Mouse (Mus musculus): ENCODE results near the gene Galntl6. TPM values are rescaled to one million over a fixed set of nuclear protein-coding genes. Genes with fewer than 3 reads are reported as not detected.

Galntl6 gene
- polyA plus RNA-seq, 1 experiment from 2014 or later, result 0.35 TPM

DNA sequence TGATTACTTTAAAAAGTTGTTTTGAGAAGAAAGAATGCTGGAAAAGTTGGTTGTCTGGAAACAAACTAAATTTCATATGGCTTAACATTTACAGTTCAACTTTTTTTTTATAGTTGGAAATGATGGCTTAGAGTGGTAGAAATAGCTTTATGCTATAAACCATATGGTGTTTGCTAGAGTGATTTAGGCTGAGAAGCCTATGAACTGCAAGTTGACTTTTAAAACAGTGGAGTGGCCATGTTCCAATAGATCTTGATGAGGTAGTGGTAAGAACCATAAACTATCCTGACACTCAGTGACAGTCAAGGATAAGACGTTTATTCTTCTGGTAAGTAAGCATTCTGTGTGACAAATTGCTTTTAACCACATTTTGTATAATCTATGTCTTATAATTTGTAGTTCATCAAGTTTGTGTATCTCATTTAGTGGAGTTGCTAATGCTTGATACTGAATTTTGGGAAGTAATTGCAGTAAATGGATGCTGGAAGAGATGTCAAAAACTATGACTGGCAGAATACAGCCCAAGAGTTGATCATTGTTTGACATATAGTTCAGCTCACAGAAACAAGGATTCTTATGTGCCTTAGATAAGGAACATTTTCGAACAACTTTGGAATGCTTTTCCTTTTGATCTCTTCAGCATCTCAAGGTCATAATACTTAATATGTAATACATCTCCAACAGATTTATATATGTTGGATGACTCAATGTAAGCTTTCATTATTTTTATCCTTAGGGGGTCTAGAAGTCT is 888.8 kb downstream of the Galntl6 start:
- WGBS, result 57% methylated on average over 2 of the region's 2 CpGs
- no peaks in the 10 kb centered on the region for H3K4me1 ChIP-seq
- H3K27me3 ChIP-seq, result no peaks in the 10 kb centered on the region
- no peak overlapping the region for H3K4me2 ChIP-seq
- H3K27ac ChIP-seq, result no peak overlapping the region
- H3K4me3 ChIP-seq, result no peak overlapping the region
- no peak for ATAC-seq (ENCODE audit: insufficient number of reproducible peaks, low FRiP score, low TSS enrichment, low read depth)
- no peak overlapping the region for H3K9ac ChIP-seq
- no peaks in the 10 kb centered on the region for H3K36me3 ChIP-seq
- no peaks in the 10 kb centered on the region for H3K9me3 ChIP-seq

DNA sequence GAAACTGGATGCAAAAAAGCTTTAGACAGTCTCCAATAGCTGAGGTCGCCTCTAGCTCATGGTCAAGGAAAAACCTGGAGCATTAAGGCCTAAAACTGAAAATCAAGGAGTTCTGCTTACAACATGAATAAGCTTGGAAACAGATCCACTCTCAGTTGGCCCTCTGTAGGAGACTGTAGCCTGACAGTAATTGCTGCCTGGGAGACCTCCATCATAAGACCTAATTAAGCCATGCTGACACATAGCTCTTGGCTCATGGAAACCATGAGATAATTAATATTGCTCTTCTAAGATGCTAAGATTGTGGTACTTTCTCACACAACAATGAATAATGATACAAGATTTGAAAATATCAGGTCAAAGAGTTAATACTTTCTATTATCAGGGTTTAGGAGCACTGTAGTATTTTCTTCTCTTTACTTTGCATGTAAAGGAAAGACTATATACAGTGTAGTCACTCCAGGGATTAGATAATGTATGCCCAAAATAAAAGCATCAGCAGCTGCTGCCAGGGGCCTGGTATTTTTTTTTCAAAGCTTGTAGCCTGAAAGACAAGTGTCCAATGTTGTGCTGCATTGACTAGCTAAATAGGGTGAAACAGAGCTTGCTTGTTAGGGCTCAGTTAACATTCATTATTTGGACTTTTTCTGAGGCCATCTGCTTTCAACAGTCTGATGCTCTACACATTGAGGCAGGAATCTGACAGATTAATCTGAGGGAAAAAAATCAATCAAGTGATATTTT is 922.8 kb downstream of the Galntl6 start:
- no peaks in the 10 kb centered on the region for H3K4me1 ChIP-seq
- WGBS, result 79% methylated on average over 1 of the region's 1 CpGs

DNA sequence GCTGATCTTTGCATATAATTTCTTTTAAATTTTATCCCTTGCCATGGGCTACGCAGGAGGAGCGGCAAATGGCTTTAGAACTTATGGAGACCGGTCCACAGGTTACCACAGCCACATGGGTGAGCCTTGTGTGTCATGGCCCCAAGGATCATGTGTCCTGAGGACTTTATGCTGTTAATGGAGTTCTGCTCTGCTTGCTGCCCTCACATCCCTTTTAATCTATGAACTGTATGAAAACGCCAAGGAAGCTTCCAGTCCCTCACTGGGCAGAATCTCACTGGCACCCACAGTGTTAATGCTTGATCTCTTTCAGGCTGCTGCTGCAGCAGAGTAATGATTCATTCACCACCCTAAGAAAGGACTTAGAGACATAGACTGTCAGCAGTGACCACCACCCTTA is 935.1 kb downstream of the Galntl6 start:
- H3K4me2 ChIP-seq, result no peak overlapping the region
- no peaks in the 10 kb centered on the region for H3K4me1 ChIP-seq
- no peaks in the 10 kb centered on the region for H3K9me3 ChIP-seq
- H3K27me3 ChIP-seq, result no peaks in the 10 kb centered on the region
- H3K36me3 ChIP-seq, result no peaks in the 10 kb centered on the region
- no peak overlapping the region for H3K27ac ChIP-seq
- no peak for ATAC-seq (ENCODE audit: insufficient number of reproducible peaks, low FRiP score, low TSS enrichment, low read depth)
- no peak overlapping the region for H3K9ac ChIP-seq
- 89% methylated on average over 4 of the region's 4 CpGs for WGBS
- H3K4me3 ChIP-seq, result no peak overlapping the region

More for the DNA sequence above, 922.8 kb downstream of the Galntl6 start:
- H3K4me2 ChIP-seq, result no peak overlapping the region
- no peaks in the 10 kb centered on the region for H3K9me3 ChIP-seq
- no peak overlapping the region for H3K27ac ChIP-seq
- no peaks in the 10 kb centered on the region for H3K36me3 ChIP-seq
- ATAC-seq (ENCODE audit: insufficient number of reproducible peaks, low FRiP score, low TSS enrichment, low read depth), result no peak
- H3K4me3 ChIP-seq, result no peak overlapping the region
- H3K27me3 ChIP-seq, result no peaks in the 10 kb centered on the region
- no peak overlapping the region for H3K9ac ChIP-seq

DNA sequence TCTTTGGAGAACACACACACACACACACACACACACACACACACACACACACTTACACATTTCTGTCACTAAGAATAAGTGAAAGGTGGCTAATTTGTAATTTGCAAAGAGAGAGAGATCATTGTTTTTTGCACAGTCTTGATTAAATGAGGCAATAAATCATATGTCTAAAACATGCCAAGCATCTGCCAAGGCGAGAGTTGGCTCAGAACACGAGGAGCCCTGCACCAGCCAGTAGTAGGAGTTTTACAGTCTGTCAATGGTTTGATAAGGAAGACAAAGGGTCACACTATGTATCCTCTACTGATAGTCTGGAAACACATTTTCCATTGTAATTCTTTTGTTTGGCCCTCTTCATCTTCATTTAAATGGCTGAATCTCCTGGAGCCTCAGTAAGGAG is 938.3 kb downstream of the Galntl6 start:
- H3K4me3 ChIP-seq, result no peak overlapping the region
- no peaks in the 10 kb centered on the region for H3K4me1 ChIP-seq
- H3K36me3 ChIP-seq, result no peaks in the 10 kb centered on the region
- no peak overlapping the region for H3K27ac ChIP-seq
- no peaks in the 10 kb centered on the region for H3K27me3 ChIP-seq
- no peak for ATAC-seq (ENCODE audit: insufficient number of reproducible peaks, low FRiP score, low TSS enrichment, low read depth)
- H3K9me3 ChIP-seq, result no peaks in the 10 kb centered on the region
- no peak overlapping the region for H3K4me2 ChIP-seq
- 33% methylated on average over 2 of the region's 2 CpGs for WGBS
- no peak overlapping the region for H3K9ac ChIP-seq

- Histone ChIP-seq H3K4me1 (no peaks in the 10 kb centered on the region), H3K9me3 (no peaks in the 10 kb centered on the region), H3K4me3 (no peak overlapping the region), H3K27ac (no peak overlapping the region), H3K27me3 (no peaks in the 10 kb centered on the region), H3K36me3 (no peaks in the 10 kb centered on the region), H3K4me2 (no peak overlapping the region), H3K9ac (no peak overlapping the region)
- ATAC-seq (ENCODE audit: insufficient number of reproducible peaks, low FRiP score, low TSS enrichment, low read depth), result no peak
- WGBS, result 52% methylated on average over 3 of the region's 3 CpGs
Observed at GRCm38 (mm10) chr8:57972832-57973231, 939.6 kb downstream of the Galntl6 start.

GRCm38 (mm10) chr8:57966676-57967075 is 945.8 kb downstream of the Galntl6 start:
- WGBS, result 20% methylated on average over 6 of the region's 6 CpGs
- H3K36me3 ChIP-seq, result no peaks in the 10 kb centered on the region
- no peaks in the 10 kb centered on the region for H3K27me3 ChIP-seq
- no peaks in the 10 kb centered on the region for H3K9me3 ChIP-seq
- H3K4me3 ChIP-seq, result no peak overlapping the region
- H3K4me2 ChIP-seq, result no peak overlapping the region
- ATAC-seq (ENCODE audit: insufficient number of reproducible peaks, low FRiP score, low TSS enrichment, low read depth), result no peak
- no peaks in the 10 kb centered on the region for H3K4me1 ChIP-seq
- H3K27ac ChIP-seq, result no peak overlapping the region
- no peak overlapping the region for H3K9ac ChIP-seq

- Histone ChIP-seq H3K36me3 (no peaks in the 10 kb centered on the region), H3K9me3 (no peaks in the 10 kb centered on the region), H3K27ac (no peak overlapping the region), H3K4me2 (no peak overlapping the region), H3K4me1 (no peaks in the 10 kb centered on the region), H3K9ac (no peak overlapping the region), H3K27me3 (no peaks in the 10 kb centered on the region), H3K4me3 (no peak overlapping the region)
- WGBS, result 15% methylated on average over 5 of the region's 5 CpGs
- ATAC-seq (ENCODE audit: insufficient number of reproducible peaks, low FRiP score, low TSS enrichment, low read depth), result no peak
Observed at GRCm38 (mm10) chr8:57965508-57965907, 946.9 kb downstream of the Galntl6 start.

DNA sequence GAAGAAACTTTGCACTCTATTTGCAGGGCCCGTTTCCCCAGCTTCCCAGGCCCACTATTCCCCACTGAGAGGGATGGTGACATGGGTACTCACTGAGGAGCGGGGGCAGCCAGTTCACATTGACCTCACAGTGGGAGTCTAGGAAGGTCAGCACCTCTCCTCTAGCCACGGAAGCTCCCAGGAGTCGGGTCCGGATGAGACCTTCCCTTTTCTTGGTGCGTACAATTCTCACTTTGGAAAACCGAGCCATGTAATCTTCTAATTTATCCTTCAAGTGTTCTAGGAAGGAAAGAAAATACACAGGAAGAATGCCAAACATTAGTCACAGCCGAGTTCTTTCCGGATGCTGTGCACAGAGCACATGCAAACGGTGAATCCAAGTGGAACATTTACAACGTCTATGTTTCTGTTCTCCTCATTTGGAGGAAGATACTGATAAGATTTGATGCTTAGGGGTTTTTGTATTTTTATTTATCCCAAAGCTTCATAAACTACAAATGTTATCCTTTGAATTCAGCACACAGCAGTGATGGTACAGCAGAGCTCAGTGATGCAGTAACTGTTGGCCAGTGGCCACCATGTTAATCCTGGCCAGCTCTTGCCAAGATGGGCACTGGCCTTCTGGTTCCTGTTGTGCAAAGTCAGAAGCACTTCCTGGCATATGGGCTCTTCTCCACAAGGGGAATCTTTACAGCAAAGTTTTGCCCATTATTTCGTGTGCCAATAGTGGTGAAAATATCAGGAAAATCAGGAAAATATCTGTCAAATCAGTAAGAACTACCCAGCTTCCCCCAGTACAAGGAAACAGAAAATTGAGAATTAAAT is 949.9 kb downstream of the Galntl6 start:
- H3K4me2 ChIP-seq, result no peak overlapping the region
- no peaks in the 10 kb centered on the region for H3K36me3 ChIP-seq
- WGBS, result 44% methylated on average over 12 of the region's 12 CpGs
- no peak overlapping the region for H3K4me3 ChIP-seq
- ATAC-seq (ENCODE audit: insufficient number of reproducible peaks, low FRiP score, low TSS enrichment, low read depth), result no peak
- no peaks in the 10 kb centered on the region for H3K9me3 ChIP-seq
- H3K27me3 ChIP-seq, result no peaks in the 10 kb centered on the region
- no peaks in the 10 kb centered on the region for H3K4me1 ChIP-seq
- H3K27ac ChIP-seq, result no peak overlapping the region
- H3K9ac ChIP-seq, result no peak overlapping the region

GRCm38 (mm10) chr8:57959136-57959535 is 953.3 kb downstream of the Galntl6 start:
- Histone ChIP-seq H3K27me3 (no peaks in the 10 kb centered on the region), H3K27ac (no peak overlapping the region), H3K9me3 (no peaks in the 10 kb centered on the region), H3K4me3 (no peak overlapping the region), H3K4me2 (no peak overlapping the region), H3K9ac (no peak overlapping the region), H3K36me3 (no peaks in the 10 kb centered on the region), H3K4me1 (no peaks in the 10 kb centered on the region)
- ATAC-seq (ENCODE audit: insufficient number of reproducible peaks, low FRiP score, low TSS enrichment, low read depth), result no peak
- WGBS, result 67% methylated on average over 3 of the region's 3 CpGs

DNA sequence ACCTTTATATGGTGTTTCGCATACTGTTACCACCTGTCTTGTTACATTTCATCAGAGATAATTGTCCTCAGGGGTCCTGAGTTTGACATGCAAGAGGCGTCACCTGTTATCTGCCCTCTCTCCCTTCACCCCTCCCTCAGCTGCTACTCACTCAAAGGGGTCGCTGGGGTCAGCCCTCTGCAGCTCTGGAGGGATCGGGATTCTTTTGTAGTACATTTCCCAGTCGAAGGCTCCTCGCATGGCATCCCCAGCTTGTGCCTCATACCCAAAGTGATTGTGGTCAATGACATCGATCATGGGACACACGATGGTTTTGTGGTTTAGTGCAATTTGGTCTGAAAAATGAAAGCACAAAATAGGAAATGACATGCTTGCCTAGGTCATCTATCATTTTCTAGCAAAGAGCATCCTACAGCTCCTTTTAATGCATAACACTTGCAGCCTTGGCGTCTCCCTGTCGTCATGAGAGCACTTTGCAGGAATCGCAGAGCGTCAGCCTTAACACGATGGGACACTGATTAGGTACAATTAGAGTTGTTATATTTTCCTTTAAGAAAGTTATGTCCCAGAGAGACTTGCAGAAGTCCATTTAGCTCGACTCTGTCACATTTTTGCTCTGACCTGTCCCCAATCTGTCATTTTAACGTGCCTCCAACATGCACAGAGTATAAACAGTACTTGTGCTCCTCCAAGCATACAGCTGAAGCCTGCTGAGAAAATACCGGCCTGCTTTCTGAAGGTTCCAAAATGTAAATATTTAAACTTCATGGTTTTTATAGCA is 954.1 kb downstream of the Galntl6 start:
- Histone ChIP-seq H3K9me3 (no peaks in the 10 kb centered on the region), H3K4me2 (no peak overlapping the region), H3K9ac (no peak overlapping the region), H3K27ac (no peak overlapping the region), H3K4me3 (no peak overlapping the region), H3K36me3 (no peaks in the 10 kb centered on the region), H3K4me1 (no peaks in the 10 kb centered on the region), H3K27me3 (no peaks in the 10 kb centered on the region)
- WGBS, result 39% methylated on average over 16 of the region's 16 CpGs
- no peak for ATAC-seq (ENCODE audit: insufficient number of reproducible peaks, low FRiP score, low TSS enrichment, low read depth)

- whole genome bisulfite sequencing, result 88% methylated on average over 7 of the region's 7 CpGs
- Histone ChIP-seq H3K4me3 (no peak overlapping the region), H3K27ac (no peak overlapping the region), H3K4me2 (no peak overlapping the region), H3K4me1 (no peaks in the 10 kb centered on the region), H3K9me3 (no peaks in the 10 kb centered on the region), H3K9ac (no peak overlapping the region), H3K36me3 (no peaks in the 10 kb centered on the region), H3K27me3 (no peaks in the 10 kb centered on the region)
- no peak for ATAC-seq (ENCODE audit: insufficient number of reproducible peaks, low FRiP score, low TSS enrichment, low read depth)
Observed at GRCm38 (mm10) chr8:57955501-57955900, 956.9 kb downstream of the Galntl6 start.

Measured in limb, embryonic 15.5 days (tissue).